Mouse (Mus musculus) induced T-regulatory cell, adult 2 months (primary cell): ENCODE measurements around the gene Slc25a45.

Experiments
- DNase-seq: peaks from one replicate; pipeline ENCODE4 v3.0.0-alpha.2; 2012; ENCODE audit warnings: low read depth

Gene Slc25a45

GRCm38 (mm10) chr19:5929634-5930596, 52.3 kb downstream of the Slc25a45 start:
- peak; percentile 27 for DNase-seq

- DNase-seq = no peak
Measured at GRCm38 (mm10) chr19:5935266-5935665, 57.7 kb downstream of the Slc25a45 start.
